Mouse (Mus musculus) hindbrain, embryonic 12.5 days (tissue): Measurements from ENCODE around the gene Rere. TPM values are rescaled to one million over a fixed set of nuclear protein-coding genes. Genes with fewer than 3 reads are reported as not detected.

Experiments
- ATAC-seq: fragments of 200-750 bp; cut with Nextera tagmentation; 2 replicates; pipeline ENCODE4 v1.8.0; 2017; ENCODE audit warnings: moderate TSS enrichment; ENCODE audit not compliant: low FRiP score
- H3K27ac ChIP-seq: fragments of 300-500 bp; sonication (generic); 2 replicates; pipeline ENCODE4 v1.5.1; 2016; ENCODE audit warnings: mild to moderate bottlenecking
- H3K27me3 ChIP-seq: fragments of 300-500 bp; sonication (generic); 2 replicates; pipeline ENCODE4 v1.6.1; 2016; ENCODE audit warnings: mild to moderate bottlenecking
- H3K36me3 ChIP-seq: fragments of 300-500 bp; sonication (generic); 2 replicates; pipeline ENCODE4 v1.6.1; 2016; ENCODE audit warnings: mild to moderate bottlenecking
- H3K4me1 ChIP-seq: fragments of 300-500 bp; sonication (generic); 2 replicates; pipeline ENCODE4 v1.6.1; 2016
- H3K4me2 ChIP-seq: fragments of 300-500 bp; sonication (generic); replicated peaks from 2 replicates; pipeline ENCODE4 v1.6.1; 2016; ENCODE audit warnings: mild to moderate bottlenecking
- H3K4me3 ChIP-seq: fragments of 300-500 bp; sonication (generic); 2 replicates; pipeline ENCODE4 v1.5.1; 2016; ENCODE audit warnings: mild to moderate bottlenecking
- H3K9ac ChIP-seq: fragments of 300-500 bp; sonication (generic); 2 replicates; pipeline ENCODE4 v1.6.1; 2016; ENCODE audit warnings: mild to moderate bottlenecking, moderate library complexity
- H3K9me3 ChIP-seq: fragments of 300-500 bp; sonication (generic); replicated peaks from 2 replicates; pipeline ENCODE4 v1.6.1; 2016; ENCODE audit warnings: mild to moderate bottlenecking
- WGBS: fragments of 180-500 bp; shearing (Covaris S2); methylation state at CpG from one replicate; pipeline ENCODE4 v1.1.7; 2016; 5-methylcytosine and 5-hydroxymethylcytosine counted together
- polyA plus RNA-seq: library from polyadenylated mRNA; unstranded; fragments of >200 nt; fragmentation: Nextera tagmentation; extraction: Ambion mirVana; gene quantifications from 2 replicates; pipeline ENCODE4 v1.2.1, GENCODE M21; 2016

Gene Rere
- polyA plus RNA-seq, 1 experiment from 2014 or later: 60.5 TPM

GRCm38 (mm10) chr4:150333927-150334682 lies 52.7 kb downstream of the Rere start:
- Histone ChIP-seq H3K9me3 (no peaks in the 10 kb centered on the region), H3K27ac (peak overlapping the region; percentile 88), H3K27me3 (no peaks in the 10 kb centered on the region), H3K4me3 (no peak overlapping the region), H3K4me2 (peak overlapping the region; percentile 22), H3K36me3 (no peaks in the 10 kb centered on the region), H3K4me1 (peaks cover 24% of the 10 kb centered on the region), H3K9ac (no peak overlapping the region)
- ATAC-seq: peak; percentile 77; the same call in 1 of the 2 replicates
- 56% methylated on average over 4 of the region's 4 CpGs for whole genome bisulfite sequencing

GRCm38 (mm10) chr4:150337260-150337659 lies 55.8 kb downstream of the Rere start:
- Histone ChIP-seq H3K9me3 (no peaks in the 10 kb centered on the region), H3K9ac (no peak overlapping the region), H3K27me3 (no peaks in the 10 kb centered on the region), H3K4me1 (peaks cover 29% of the 10 kb centered on the region), H3K4me3 (no peak overlapping the region), H3K36me3 (no peaks in the 10 kb centered on the region), H3K4me2 (no peak overlapping the region), H3K27ac (no peak overlapping the region)
- WGBS: 94% methylated on average over 1 of the region's 1 CpGs
- ATAC-seq: no peak

GRCm38 (mm10) chr4:150338906-150339650 lies 57.6 kb downstream of the Rere start:
- Histone ChIP-seq H3K27ac (peak overlapping the region; percentile 40; the same call in 1 of the 2 replicates), H3K9me3 (no peaks in the 10 kb centered on the region), H3K36me3 (no peaks in the 10 kb centered on the region), H3K9ac (no peak overlapping the region), H3K4me2 (no peak overlapping the region), H3K27me3 (no peaks in the 10 kb centered on the region), H3K4me1 (peaks cover 21% of the 10 kb centered on the region), H3K4me3 (no peak overlapping the region)
- ATAC-seq: peak; percentile 56
- WGBS: 40% methylated on average over 8 of the region's 8 CpGs

GRCm38 (mm10) chr4:150340796-150341525 lies 59.5 kb downstream of the Rere start:
- Histone ChIP-seq H3K4me2 (no peak overlapping the region), H3K4me1 (peaks cover 20% of the 10 kb centered on the region), H3K4me3 (no peak overlapping the region), H3K36me3 (no peaks in the 10 kb centered on the region), H3K9ac (no peak overlapping the region), H3K9me3 (no peaks in the 10 kb centered on the region), H3K27ac (no peak overlapping the region), H3K27me3 (no peaks in the 10 kb centered on the region)
- WGBS: 93% methylated on average over 6 of the region's 6 CpGs
- ATAC-seq: no peak

- H3K27me3 ChIP-seq: no peaks in the 10 kb centered on the region
- ATAC-seq: no peak
- peaks cover 37% of the 10 kb centered on the region for H3K4me1 ChIP-seq
- no peak overlapping the region for H3K4me3 ChIP-seq
- H3K27ac ChIP-seq: no peak overlapping the region
- H3K36me3 ChIP-seq: no peaks in the 10 kb centered on the region
- no peak overlapping the region for H3K9ac ChIP-seq
- no peak overlapping the region for H3K4me2 ChIP-seq
- 89% methylated on average over 3 of the region's 3 CpGs for WGBS
- no peaks in the 10 kb centered on the region for H3K9me3 ChIP-seq
Measured at GRCm38 (mm10) chr4:150344526-150344925, 63.1 kb downstream of the Rere start.

GRCm38 (mm10) chr4:150346651-150347386 lies 65.4 kb downstream of the Rere start:
- peak; percentile 80 for ATAC-seq
- no peaks in the 10 kb centered on the region for H3K9me3 ChIP-seq
- no peak overlapping the region for H3K4me3 ChIP-seq
- H3K27me3 ChIP-seq: no peaks in the 10 kb centered on the region
- peaks cover 52% of the 10 kb centered on the region for H3K4me1 ChIP-seq
- WGBS: 2% methylated on average over 4 of the region's 4 CpGs
- H3K4me2 ChIP-seq: peak overlapping the region; percentile 22
- H3K36me3 ChIP-seq: no peaks in the 10 kb centered on the region
- H3K9ac ChIP-seq: no peak overlapping the region
- H3K27ac ChIP-seq: peak overlapping the region; percentile 70

- Histone ChIP-seq H3K9ac (no peak overlapping the region), H3K9me3 (no peaks in the 10 kb centered on the region), H3K27ac (no peak overlapping the region), H3K4me3 (no peak overlapping the region), H3K27me3 (no peaks in the 10 kb centered on the region), H3K36me3 (no peaks in the 10 kb centered on the region), H3K4me1 (peaks cover 56% of the 10 kb centered on the region), H3K4me2 (no peak overlapping the region)
- WGBS: 19% methylated on average over 2 of the region's 2 CpGs
- ATAC-seq: no peak
Measured at GRCm38 (mm10) chr4:150347387-150347672, 65.9 kb downstream of the Rere start.

GRCm38 (mm10) chr4:150349680-150350101 lies 68.2 kb downstream of the Rere start:
- H3K4me3 ChIP-seq: no peak overlapping the region
- 57% methylated on average over 6 of the region's 6 CpGs for WGBS
- H3K27ac ChIP-seq: no peak overlapping the region
- ATAC-seq: no peak
- no peaks in the 10 kb centered on the region for H3K27me3 ChIP-seq
- no peaks in the 10 kb centered on the region for H3K9me3 ChIP-seq
- peaks cover 52% of the 10 kb centered on the region for H3K4me1 ChIP-seq
- no peaks in the 10 kb centered on the region for H3K36me3 ChIP-seq
- no peak overlapping the region for H3K4me2 ChIP-seq
- no peak overlapping the region for H3K9ac ChIP-seq

GRCm38 (mm10) chr4:150351419-150352075 lies 70.1 kb downstream of the Rere start:
- no peak overlapping the region for H3K4me3 ChIP-seq
- no peak overlapping the region for H3K4me2 ChIP-seq
- no peaks in the 10 kb centered on the region for H3K27me3 ChIP-seq
- H3K36me3 ChIP-seq: no peaks in the 10 kb centered on the region
- no peak overlapping the region for H3K9ac ChIP-seq
- ATAC-seq: no peak
- no peak overlapping the region for H3K27ac ChIP-seq
- WGBS: 39% methylated on average over 7 of the region's 7 CpGs
- H3K9me3 ChIP-seq: no peaks in the 10 kb centered on the region
- H3K4me1 ChIP-seq: peaks cover 48% of the 10 kb centered on the region

- H3K9me3 ChIP-seq: no peaks in the 10 kb centered on the region
- no peak overlapping the region for H3K9ac ChIP-seq
- no peaks in the 10 kb centered on the region for H3K27me3 ChIP-seq
- 97% methylated on average over 2 of the region's 2 CpGs for WGBS
- no peaks in the 10 kb centered on the region for H3K36me3 ChIP-seq
- no peak overlapping the region for H3K4me2 ChIP-seq
- peaks cover 38% of the 10 kb centered on the region for H3K4me1 ChIP-seq
- no peak for ATAC-seq
- no peak overlapping the region for H3K4me3 ChIP-seq
- H3K27ac ChIP-seq: no peak overlapping the region
Measured at GRCm38 (mm10) chr4:150352736-150353135, 71.3 kb downstream of the Rere start.

- Histone ChIP-seq H3K27ac (no peak overlapping the region), H3K36me3 (no peaks in the 10 kb centered on the region), H3K4me1 (peaks cover 35% of the 10 kb centered on the region), H3K27me3 (no peaks in the 10 kb centered on the region), H3K9ac (no peak overlapping the region), H3K9me3 (no peaks in the 10 kb centered on the region), H3K4me2 (no peak overlapping the region), H3K4me3 (no peak overlapping the region)
- ATAC-seq: no peak
- 91% methylated on average over 7 of the region's 7 CpGs for WGBS
Measured at GRCm38 (mm10) chr4:150353376-150353900, 72.0 kb downstream of the Rere start.
